Mouse (Mus musculus) cerebellum, adult 9-10 months (tissue): ENCODE results near the gene Son.
"Not testable (repeated sequence)": the region's sequence is repeated elsewhere in the genome, so short reads cannot be mapped to it uniquely, and the experiment has no call there.

Source experiments
- DNase-seq: peaks from one replicate; pipeline ENCODE4 v3.0.0; 2022

The Son gene

GRCm38 (mm10) chr16:91639636-91640035, 7.7 kb upstream of the Son start:
- DNase-seq, result no peak

- no peak for DNase-seq
Observed at GRCm38 (mm10) chr16:91640171-91640570, 7.1 kb upstream of the Son start.

- no peak for DNase-seq
Observed at GRCm38 (mm10) chr16:91644901-91645300, 2.4 kb upstream of the Son start.

- DNase-seq, result not testable (repeated sequence)
Observed at GRCm38 (mm10) chr16:91645420-91645819, 1.9 kb upstream of the Son start.

- peak; percentile 34 for DNase-seq
Observed at GRCm38 (mm10) chr16:91645995-91646602, 1.2 kb upstream of the Son start.

- peak; percentile 93 for DNase-seq
Observed at GRCm38 (mm10) chr16:91646681-91647419, 456 bp upstream of the Son start, which contains the start of gene Gart. TSS of gene Gart (minus strand) at chr16:91646952.

- peak; percentile 68 for DNase-seq
Observed at GRCm38 (mm10) chr16:91648220-91648550, 879 bp downstream of the Son start.

GRCm38 (mm10) chr16:91649246-91649645, 1.9 kb downstream of the Son start:
- DNase-seq, result no peak

GRCm38 (mm10) chr16:91649781-91650180, 2.5 kb downstream of the Son start:
- DNase-seq, result no peak

- no peak for DNase-seq
Observed at GRCm38 (mm10) chr16:91652191-91652590, 4.9 kb downstream of the Son start.

- DNase-seq, result no peak
Observed at GRCm38 (mm10) chr16:91655285-91655684, 8.0 kb downstream of the Son start.

GRCm38 (mm10) chr16:91657285-91657684, 10.0 kb downstream of the Son start:
- DNase-seq, result no peak

GRCm38 (mm10) chr16:91658471-91658870, 11.2 kb downstream of the Son start:
- DNase-seq, result no peak

- DNase-seq, result no peak
Observed at GRCm38 (mm10) chr16:91659798-91660197, 12.5 kb downstream of the Son start.

- DNase-seq, result no peak
Observed at GRCm38 (mm10) chr16:91661397-91661796, 14.1 kb downstream of the Son start.

GRCm38 (mm10) chr16:91662336-91662735, 15.0 kb downstream of the Son start:
- no peak for DNase-seq

- no peak for DNase-seq
Observed at GRCm38 (mm10) chr16:91663795-91664194, 16.5 kb downstream of the Son start.

GRCm38 (mm10) chr16:91674500-91674899, 27.2 kb downstream of the Son start:
- no peak for DNase-seq

GRCm38 (mm10) chr16:91678147-91678911, 31.0 kb downstream of the Son start:
- no peak for DNase-seq

GRCm38 (mm10) chr16:91680656-91681055, 33.4 kb downstream of the Son start:
- DNase-seq, result no peak

- DNase-seq, result no peak
Observed at GRCm38 (mm10) chr16:91685526-91685925, 38.2 kb downstream of the Son start.

GRCm38 (mm10) chr16:91686369-91686768, 39.1 kb downstream of the Son start:
- no peak for DNase-seq

- DNase-seq, result no peak
Observed at GRCm38 (mm10) chr16:91688023-91688618, 40.8 kb downstream of the Son start.
